Mouse (Mus musculus): ENCODE results near the gene Scrn1. TPM values are rescaled to one million over a fixed set of nuclear protein-coding genes. Genes with fewer than 3 reads are reported as not detected.

Gene Scrn1
- polyA plus RNA-seq, 1 experiment: not detected

GRCm38 (mm10) chr6:54539396-54539795 lies 26.9 kb downstream of the Scrn1 start:
- no peaks in the 10 kb centered on the region for H3K4me1 ChIP-seq (ENCODE audit: control insufficient read depth, insufficient read depth, low read length)
- TF ChIP-seq CTCF (IDR thresholded peaks at IDR 0.05; ENCODE audit: low read depth, low read length): no peak
- no peak for TF ChIP-seq POLR2A (IDR thresholded peaks at IDR 0.05; ENCODE audit: borderline replicate concordance, low read depth, low read length)
- no peak overlapping the region for H3K27ac ChIP-seq (ENCODE audit: insufficient read depth, low read depth, low read length)
- H3K4me3 ChIP-seq (ENCODE audit: insufficient read depth, low read length): no peak overlapping the region

- Histone ChIP-seq H3K27ac (ENCODE audit: insufficient read depth, low read depth, low read length) (no peak overlapping the region), H3K4me1 (ENCODE audit: control insufficient read depth, insufficient read depth, low read length) (no peaks in the 10 kb centered on the region), H3K4me3 (ENCODE audit: insufficient read depth, low read length) (no peak overlapping the region)
- TF ChIP-seq POLR2A (IDR thresholded peaks at IDR 0.05; ENCODE audit: borderline replicate concordance, low read depth, low read length): no peak
- no peak for TF ChIP-seq CTCF (IDR thresholded peaks at IDR 0.05; ENCODE audit: low read depth, low read length)
Measured at GRCm38 (mm10) chr6:54538773-54539173, 27.5 kb downstream of the Scrn1 start.

GRCm38 (mm10) chr6:54537053-54537452 lies 29.2 kb downstream of the Scrn1 start:
- no peak for TF ChIP-seq CTCF (IDR thresholded peaks at IDR 0.05; ENCODE audit: low read depth, low read length)
- TF ChIP-seq POLR2A (IDR thresholded peaks at IDR 0.05; ENCODE audit: borderline replicate concordance, low read depth, low read length): no peak
- Histone ChIP-seq H3K4me3 (ENCODE audit: insufficient read depth, low read length) (no peak overlapping the region), H3K27ac (ENCODE audit: insufficient read depth, low read depth, low read length) (no peak overlapping the region), H3K4me1 (ENCODE audit: control insufficient read depth, insufficient read depth, low read length) (no peaks in the 10 kb centered on the region)

DNA sequence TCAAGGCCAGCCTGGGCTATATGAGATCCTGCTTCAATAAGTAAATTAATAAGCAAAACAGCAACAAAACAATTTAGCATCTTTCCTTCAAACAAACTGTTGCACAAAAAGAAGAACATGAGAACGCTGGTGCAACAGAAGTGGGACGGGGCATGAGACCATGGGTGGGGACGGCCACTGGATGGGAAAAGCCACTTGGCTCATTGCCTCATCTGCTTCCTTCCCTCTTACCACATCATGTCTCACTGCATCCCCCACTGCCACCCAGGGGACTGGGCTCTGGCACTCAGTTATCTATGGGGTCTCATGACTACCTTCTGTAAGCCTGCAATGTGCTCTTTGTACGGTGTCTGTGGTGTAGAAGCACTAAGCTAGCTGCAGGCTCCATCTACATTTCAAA lies 30.8 kb downstream of the Scrn1 start:
- H3K4me1 ChIP-seq (ENCODE audit: control insufficient read depth, insufficient read depth, low read length): no peaks in the 10 kb centered on the region
- no peak for TF ChIP-seq POLR2A (IDR thresholded peaks at IDR 0.05; ENCODE audit: borderline replicate concordance, low read depth, low read length)
- no peak for TF ChIP-seq CTCF (IDR thresholded peaks at IDR 0.05; ENCODE audit: low read depth, low read length)
- H3K27ac ChIP-seq (ENCODE audit: insufficient read depth, low read depth, low read length): no peak overlapping the region
- H3K4me3 ChIP-seq (ENCODE audit: insufficient read depth, low read length): no peak overlapping the region

DNA sequence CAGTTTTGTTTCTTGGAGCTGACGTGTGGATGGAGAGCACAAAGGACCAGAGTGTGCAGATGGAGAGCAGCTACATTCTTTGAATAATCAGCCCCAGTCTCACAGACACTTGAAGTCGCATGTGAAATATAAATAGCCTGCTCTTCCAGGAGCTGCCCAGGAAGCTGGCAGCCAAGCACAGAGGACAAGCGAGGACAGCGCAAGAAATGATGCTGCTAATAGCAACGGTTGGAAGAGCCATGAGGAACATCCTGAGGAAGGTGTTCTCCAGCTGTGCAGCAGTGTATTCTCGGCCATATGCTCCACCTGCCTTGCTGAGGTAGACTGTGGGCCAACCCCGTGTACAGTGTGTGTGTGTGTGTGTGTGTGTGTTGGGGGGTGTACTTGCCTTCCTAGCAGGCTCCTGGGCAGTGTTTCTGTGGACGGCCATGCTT lies 35.2 kb downstream of the Scrn1 start:
- H3K27ac ChIP-seq (ENCODE audit: insufficient read depth, low read depth, low read length): no peak overlapping the region
- H3K4me3 ChIP-seq (ENCODE audit: insufficient read depth, low read length): no peak overlapping the region
- H3K4me1 ChIP-seq (ENCODE audit: control insufficient read depth, insufficient read depth, low read length): no peaks in the 10 kb centered on the region
- TF ChIP-seq POLR2A (IDR thresholded peaks at IDR 0.05; ENCODE audit: borderline replicate concordance, low read depth, low read length): no peak

DNA sequence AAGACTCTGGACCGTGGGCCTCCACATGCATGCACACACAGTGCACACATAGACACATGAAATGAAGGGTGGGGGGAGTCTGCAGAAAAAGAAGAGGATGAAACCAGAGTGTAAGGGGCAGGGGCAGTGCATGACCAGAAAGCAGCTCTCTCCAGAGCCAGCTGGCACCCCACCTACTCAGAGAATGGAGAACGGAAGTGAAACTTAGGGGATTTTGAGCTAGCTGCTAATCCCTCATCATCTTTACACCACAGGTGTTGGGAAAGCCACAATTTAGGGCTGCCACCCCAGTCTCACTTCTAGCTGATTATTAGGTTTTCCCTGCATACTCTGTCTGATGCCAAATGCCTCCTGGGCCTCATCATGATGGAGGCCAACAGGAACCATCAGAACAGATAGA lies 36.1 kb downstream of the Scrn1 start:
- Histone ChIP-seq H3K27ac (ENCODE audit: insufficient read depth, low read depth, low read length) (no peak overlapping the region), H3K4me3 (ENCODE audit: insufficient read depth, low read length) (no peak overlapping the region), H3K4me1 (ENCODE audit: control insufficient read depth, insufficient read depth, low read length) (no peaks in the 10 kb centered on the region)
- no peak for TF ChIP-seq CTCF (IDR thresholded peaks at IDR 0.05; ENCODE audit: low read depth, low read length)
- TF ChIP-seq POLR2A (IDR thresholded peaks at IDR 0.05; ENCODE audit: borderline replicate concordance, low read depth, low read length): no peak

DNA sequence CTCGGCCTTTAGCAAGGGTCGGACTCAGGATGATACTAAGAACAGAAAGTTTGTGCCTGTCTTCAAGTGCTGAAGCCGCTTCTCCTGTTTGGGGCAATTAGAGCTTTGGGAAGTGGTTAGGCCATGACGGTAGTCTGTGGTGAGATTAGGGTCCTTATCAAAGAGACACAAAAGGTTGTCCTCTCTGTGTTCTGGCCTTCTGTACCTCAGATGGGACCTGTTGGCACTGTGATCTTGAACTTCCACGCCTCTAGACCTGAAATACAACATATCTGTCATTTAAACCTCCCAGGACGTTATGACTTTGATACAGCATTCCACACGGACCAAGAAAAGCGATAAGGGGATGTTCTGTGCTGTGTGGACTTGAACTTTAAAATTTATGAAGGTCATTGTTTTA lies 37.6 kb downstream of the Scrn1 start:
- no peak overlapping the region for H3K27ac ChIP-seq (ENCODE audit: insufficient read depth, low read depth, low read length)
- TF ChIP-seq CTCF (IDR thresholded peaks at IDR 0.05; ENCODE audit: low read depth, low read length) (no peak), POLR2A (IDR thresholded peaks at IDR 0.05; ENCODE audit: borderline replicate concordance, low read depth, low read length) (no peak)
- no peaks in the 10 kb centered on the region for H3K4me1 ChIP-seq (ENCODE audit: control insufficient read depth, insufficient read depth, low read length)
- no peak overlapping the region for H3K4me3 ChIP-seq (ENCODE audit: insufficient read depth, low read length)

- TF ChIP-seq CTCF (IDR thresholded peaks at IDR 0.05; ENCODE audit: low read depth, low read length) (no peak), POLR2A (IDR thresholded peaks at IDR 0.05; ENCODE audit: borderline replicate concordance, low read depth, low read length) (no peak)
- no peak overlapping the region for H3K4me3 ChIP-seq (ENCODE audit: insufficient read depth, low read length)
- H3K4me1 ChIP-seq (ENCODE audit: control insufficient read depth, insufficient read depth, low read length): no peaks in the 10 kb centered on the region
- H3K27ac ChIP-seq (ENCODE audit: insufficient read depth, low read depth, low read length): no peak overlapping the region
Measured at GRCm38 (mm10) chr6:54518758-54519157, 47.5 kb downstream of the Scrn1 start.

DNA sequence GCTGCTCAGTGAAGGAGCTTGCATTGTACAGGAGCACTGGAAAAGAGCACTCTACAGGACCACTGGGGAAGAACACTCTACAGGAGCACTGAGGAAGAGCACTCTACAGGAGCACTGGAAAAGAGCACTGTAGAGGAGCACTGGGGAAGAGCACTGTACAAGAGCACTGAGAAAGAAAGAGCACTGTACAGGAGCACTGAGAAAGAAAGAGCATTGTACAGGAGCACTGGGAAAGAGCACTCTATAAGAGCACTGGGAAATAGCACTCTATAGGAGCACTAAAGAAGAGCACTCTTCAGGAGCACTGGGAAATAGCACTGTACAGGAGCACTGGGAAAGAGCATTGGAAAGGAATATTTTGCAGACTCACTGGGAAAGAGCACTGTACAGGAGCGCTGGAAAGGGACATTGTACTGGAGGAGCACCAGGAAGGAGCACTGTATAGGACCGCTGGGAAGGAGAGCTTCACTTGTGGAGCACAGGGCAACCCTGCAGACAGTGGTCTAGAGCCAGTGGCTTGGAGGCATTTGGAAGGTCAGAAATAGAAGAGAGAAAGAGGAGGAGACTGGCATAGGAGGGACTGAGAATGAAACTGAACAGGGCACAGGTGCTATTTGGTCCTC lies 49.7 kb downstream of the Scrn1 start:
- TF ChIP-seq POLR2A (IDR thresholded peaks at IDR 0.05; ENCODE audit: borderline replicate concordance, low read depth, low read length): no peak
- TF ChIP-seq CTCF (IDR thresholded peaks at IDR 0.05; ENCODE audit: low read depth, low read length): no peak
- no peak overlapping the region for H3K27ac ChIP-seq (ENCODE audit: insufficient read depth, low read depth, low read length)
- no peak overlapping the region for H3K4me3 ChIP-seq (ENCODE audit: insufficient read depth, low read length)
- H3K4me1 ChIP-seq (ENCODE audit: control insufficient read depth, insufficient read depth, low read length): no peaks in the 10 kb centered on the region

DNA sequence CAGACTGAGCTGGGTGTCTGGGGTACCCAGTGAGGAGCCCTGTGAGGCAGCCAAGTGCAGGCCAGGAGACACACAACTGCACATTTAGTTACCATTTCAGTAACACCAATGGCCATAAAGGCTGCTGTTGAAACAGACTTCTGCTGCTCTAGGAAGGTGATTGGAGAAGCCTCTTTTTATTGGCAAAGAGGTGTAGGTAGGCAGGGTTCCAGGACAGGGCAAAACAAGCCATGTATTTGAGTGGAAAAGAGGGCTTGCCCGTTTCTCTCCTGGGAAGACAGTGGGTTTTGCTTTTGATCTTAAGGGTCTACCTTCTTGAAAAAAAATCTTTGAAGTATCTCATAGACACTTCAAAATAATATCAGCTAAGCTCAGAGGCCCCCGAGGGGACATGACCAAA lies 54.0 kb downstream of the Scrn1 start:
- Histone ChIP-seq H3K27ac (ENCODE audit: insufficient read depth, low read depth, low read length) (no peak overlapping the region), H3K4me3 (ENCODE audit: insufficient read depth, low read length) (no peak overlapping the region), H3K4me1 (ENCODE audit: control insufficient read depth, insufficient read depth, low read length) (no peaks in the 10 kb centered on the region)
- no peak for TF ChIP-seq POLR2A (IDR thresholded peaks at IDR 0.05; ENCODE audit: borderline replicate concordance, low read depth, low read length)
- no peak for TF ChIP-seq CTCF (IDR thresholded peaks at IDR 0.05; ENCODE audit: low read depth, low read length)

DNA sequence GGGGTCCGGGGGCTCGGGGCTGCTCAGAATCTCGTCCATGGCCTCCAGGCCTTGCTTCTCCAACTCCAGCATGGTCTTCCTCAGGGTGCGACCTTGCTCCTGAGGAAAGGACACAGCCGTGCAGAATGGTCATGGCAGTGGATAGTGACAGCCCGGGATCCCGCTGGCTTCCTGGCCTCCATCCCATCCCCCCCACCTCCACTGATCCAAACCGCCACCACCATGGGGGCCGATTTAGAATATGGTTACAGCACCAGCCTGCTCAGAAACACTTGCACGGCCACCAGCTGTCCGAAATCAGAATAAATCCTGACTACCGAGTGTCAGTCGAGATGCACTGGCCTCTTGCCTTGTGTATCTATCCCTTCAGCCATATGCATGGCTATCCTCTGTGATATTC lies 57.0 kb downstream of the Scrn1 start:
- no peak overlapping the region for H3K4me3 ChIP-seq (ENCODE audit: insufficient read depth, low read length)
- H3K27ac ChIP-seq (ENCODE audit: insufficient read depth, low read depth, low read length): no peak overlapping the region
- TF ChIP-seq POLR2A (IDR thresholded peaks at IDR 0.05; ENCODE audit: borderline replicate concordance, low read depth, low read length) (no peak), CTCF (IDR thresholded peaks at IDR 0.05; ENCODE audit: low read depth, low read length) (no peak)
- H3K4me1 ChIP-seq (ENCODE audit: control insufficient read depth, insufficient read depth, low read length): no peaks in the 10 kb centered on the region
